Mouse (Mus musculus) thymus, adult 2 months (tissue): ENCODE data around the gene AW011738. TPM values are rescaled to one million over a fixed set of nuclear protein-coding genes. Genes with fewer than 3 reads are reported as not detected.

ENCODE experiments used
- DNase-seq: peaks from one replicate; pipeline ENCODE4 v3.0.0; 2021
- H3K27ac ChIP-seq: fragments of 200-500 bp; 2 replicates; pipeline ENCODE4 v1.5.1; 2012; ENCODE audit warnings: low read length, control low read depth; ENCODE audit not compliant: control insufficient read depth, insufficient read depth
- H3K27me3 ChIP-seq: fragments of 200-500 bp; 2 replicates; pipeline ENCODE4 v1.6.1; 2012; ENCODE audit warnings: mild to moderate bottlenecking, low read length, moderate library complexity, mixed read lengths; ENCODE audit not compliant: control insufficient read depth, insufficient read depth
- H3K36me3 ChIP-seq: fragments of 200-500 bp; 2 replicates; pipeline ENCODE4 v1.6.1; 2012; ENCODE audit warnings: mild to moderate bottlenecking, low read length, moderate library complexity; ENCODE audit not compliant: control insufficient read depth, insufficient read depth
- H3K4me1 ChIP-seq: fragments of 200-500 bp; replicated peaks from 2 replicates; pipeline ENCODE4 v1.6.1; 2012; ENCODE audit warnings: low read length; ENCODE audit not compliant: control insufficient read depth, insufficient read depth
- H3K4me3 ChIP-seq: fragments of 200-500 bp; 2 replicates; pipeline ENCODE4 v1.5.1; 2012; ENCODE audit warnings: mild to moderate bottlenecking, low read length, control low read depth, moderate library complexity; ENCODE audit not compliant: control insufficient read depth, insufficient read depth
- CTCF ChIP-seq: fragments of 200-500 bp; IDR thresholded peaks from 2 replicates; pipeline ENCODE4 v1.5.1; 2012; ENCODE audit warnings: mild to moderate bottlenecking, control low read depth, low read length, moderate library complexity, borderline replicate concordance; ENCODE audit not compliant: control insufficient read depth, poor library complexity, insufficient read depth; ENCODE audit errors: extremely low read depth
- POLR2A ChIP-seq: fragments of 200-500 bp; IDR thresholded peaks from 2 replicates; pipeline ENCODE4 v1.6.1; 2012; ENCODE audit warnings: mild to moderate bottlenecking, low read length, control low read depth, moderate library complexity; ENCODE audit not compliant: control insufficient read depth, poor library complexity, insufficient read depth; ENCODE audit errors: extremely low read depth
- WGBS: fragments of 180-500 bp; shearing (Covaris S2); methylation state at CpG from one replicate; pipeline ENCODE4 v1.1.7; 2018; 5-methylcytosine and 5-hydroxymethylcytosine counted together
- polyA plus RNA-seq: library from polyadenylated mRNA; depleted of rRNA; stranded (reverse); fragments of >200 nt; gene quantifications from 2 replicates; pipeline ENCODE4 v1.2.3, GENCODE M21; 2012

The AW011738 gene
- polyA plus RNA-seq, 1 experiment: 10.0 TPM

DNA sequence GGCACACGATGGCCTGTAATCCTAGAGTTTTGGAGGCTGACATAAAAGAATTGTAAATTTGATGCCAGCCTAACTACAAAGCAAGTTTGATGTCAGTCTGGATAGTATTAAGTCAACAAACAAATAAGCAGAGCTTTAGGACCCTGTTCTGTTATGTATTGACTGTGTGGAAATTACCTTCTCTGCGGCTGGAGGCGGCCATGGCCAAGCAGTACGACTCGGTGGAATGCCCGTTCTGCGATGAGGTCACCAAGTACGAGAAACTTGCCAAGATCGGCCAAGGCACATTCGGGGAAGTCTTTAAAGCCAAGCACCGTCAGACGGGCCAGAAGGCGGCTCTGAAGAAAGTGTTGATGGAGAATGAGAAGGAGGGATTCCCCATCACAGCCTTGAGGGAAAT, 10.0 kb downstream of the AW011738 start:
- Histone ChIP-seq H3K27me3 (no peaks in the 10 kb centered on the region), H3K4me3 (no peak overlapping the region), H3K36me3 (no peaks in the 10 kb centered on the region), H3K4me1 (no peaks in the 10 kb centered on the region), H3K27ac (no peak overlapping the region)
- no peak for TF ChIP-seq CTCF
- no peak for TF ChIP-seq POLR2A
- WGBS: 97% methylated on average over 13 of the region's 13 CpGs
- DNase-seq: no peak

GRCm38 (mm10) chr4:156215649-156216048, 12.5 kb downstream of the AW011738 start, which contains the start of gene Perm1:
Gene Perm1, plus strand, starts transcription at chr4:156215868.
- H3K27ac ChIP-seq: no peak within 1 kb of the TSS
- DNase-seq: no peak
- no peak within 1 kb of the TSS for H3K4me3 ChIP-seq
- 77% methylated on average over 4 of the region's 4 CpGs for WGBS
- H3K36me3 ChIP-seq: no peaks in the 10 kb centered on the region
- TF ChIP-seq POLR2A (no peak), CTCF (no peak)
- H3K4me1 ChIP-seq: no peaks in the 10 kb centered on the region
- H3K27me3 ChIP-seq: no peaks in the 10 kb centered on the region

GRCm38 (mm10) chr4:156216196-156216595, 13.1 kb downstream of the AW011738 start:
- Histone ChIP-seq H3K36me3 (no peaks in the 10 kb centered on the region), H3K4me1 (no peaks in the 10 kb centered on the region), H3K27me3 (no peaks in the 10 kb centered on the region), H3K4me3 (no peak overlapping the region), H3K27ac (no peak overlapping the region)
- no peak for TF ChIP-seq CTCF
- WGBS: 88% methylated on average over 2 of the region's 2 CpGs
- DNase-seq: no peak

GRCm38 (mm10) chr4:156217022-156217669, 14.0 kb downstream of the AW011738 start:
- no peak for TF ChIP-seq POLR2A
- no peak for TF ChIP-seq CTCF
- DNase-seq: no peak
- H3K27me3 ChIP-seq: no peaks in the 10 kb centered on the region
- H3K36me3 ChIP-seq: no peaks in the 10 kb centered on the region
- no peaks in the 10 kb centered on the region for H3K4me1 ChIP-seq
- H3K4me3 ChIP-seq: no peak overlapping the region
- 93% methylated on average over 16 of the region's 16 CpGs for WGBS
- H3K27ac ChIP-seq: no peak overlapping the region

DNA sequence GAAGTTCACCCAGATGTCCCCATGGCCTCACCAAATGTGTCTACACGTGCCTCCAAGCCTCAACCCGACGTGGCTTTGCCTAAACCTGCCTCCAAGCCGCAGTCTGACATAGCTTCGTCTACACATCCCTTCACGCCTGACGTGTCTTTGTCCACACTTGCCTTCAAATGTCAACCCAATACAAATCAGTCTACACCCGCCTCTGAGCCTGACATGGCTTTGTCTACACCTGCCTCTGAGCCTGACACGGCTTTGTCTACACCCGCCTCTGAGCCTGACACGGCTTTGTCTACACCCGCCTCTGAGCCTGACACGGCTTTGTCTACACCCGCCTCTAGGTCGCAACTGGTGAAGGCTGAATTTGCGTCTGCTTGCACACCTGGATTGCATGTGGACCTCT, 14.7 kb downstream of the AW011738 start:
- H3K27ac ChIP-seq: no peak overlapping the region
- DNase-seq: no peak
- H3K4me1 ChIP-seq: no peaks in the 10 kb centered on the region
- H3K4me3 ChIP-seq: no peak overlapping the region
- 87% methylated on average over 16 of the region's 16 CpGs for WGBS
- no peaks in the 10 kb centered on the region for H3K36me3 ChIP-seq
- TF ChIP-seq CTCF (no peak), POLR2A (no peak)
- no peaks in the 10 kb centered on the region for H3K27me3 ChIP-seq

DNA sequence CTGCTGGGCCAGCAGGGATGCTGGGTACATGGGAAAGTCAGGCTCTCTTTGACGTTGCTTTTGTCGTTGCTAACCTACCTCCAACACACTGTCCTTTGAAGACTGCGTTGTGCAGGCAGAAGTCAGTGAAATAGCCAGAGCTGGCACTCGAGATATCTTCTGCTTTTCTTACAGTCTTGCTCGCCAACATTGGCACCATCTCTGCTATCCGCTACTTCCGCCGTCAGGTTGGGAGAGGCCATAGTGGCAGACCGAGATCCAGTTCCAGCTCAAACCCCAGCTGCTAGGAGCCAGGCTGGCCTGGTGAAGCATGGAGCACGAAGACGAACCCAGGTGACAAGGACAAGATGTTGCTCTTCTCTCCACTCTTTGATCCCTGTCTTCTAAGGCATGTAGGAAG, 16.8 kb downstream of the AW011738 start:
- no peak for DNase-seq
- no peak overlapping the region for H3K27ac ChIP-seq
- no peaks in the 10 kb centered on the region for H3K4me1 ChIP-seq
- WGBS: 94% methylated on average over 11 of the region's 11 CpGs
- no peak for TF ChIP-seq POLR2A
- TF ChIP-seq CTCF: no peak
- no peaks in the 10 kb centered on the region for H3K36me3 ChIP-seq
- H3K4me3 ChIP-seq: no peak overlapping the region
- no peaks in the 10 kb centered on the region for H3K27me3 ChIP-seq

DNA sequence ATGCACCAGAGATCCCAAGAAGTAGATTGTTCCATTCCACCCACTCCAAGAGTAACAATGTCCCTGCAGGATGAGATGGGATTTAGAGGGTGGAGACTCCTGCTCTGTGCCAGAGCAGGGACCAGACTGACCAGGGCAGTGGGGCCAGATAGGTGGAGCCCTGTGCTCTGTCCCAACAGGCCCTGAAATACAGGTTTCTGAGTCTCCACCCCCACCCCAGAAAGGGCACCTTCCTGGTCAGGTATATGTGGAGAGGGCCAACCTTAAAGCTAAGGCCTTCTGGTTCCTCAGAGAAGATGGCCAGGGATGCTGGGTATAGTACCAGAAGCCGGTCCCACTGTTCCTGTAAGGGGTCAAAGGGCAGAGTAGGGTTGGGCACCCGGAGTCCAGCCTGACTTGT, 21.2 kb downstream of the AW011738 start:
- TF ChIP-seq POLR2A (no peak), CTCF (no peak)
- Histone ChIP-seq H3K4me1 (no peaks in the 10 kb centered on the region), H3K27ac (no peak overlapping the region), H3K4me3 (no peak overlapping the region), H3K36me3 (no peaks in the 10 kb centered on the region), H3K27me3 (no peaks in the 10 kb centered on the region)
- WGBS: 97% methylated on average over 2 of the region's 2 CpGs
- DNase-seq: no peak
